Mouse (Mus musculus): ENCODE results near the gene Fbxl14. TPM values are rescaled to one million over a fixed set of nuclear protein-coding genes. Genes with fewer than 3 reads are reported as not detected.

Fbxl14 gene
- polyA plus RNA-seq, 1 experiment, result 21.5 TPM

- H3K27ac ChIP-seq (ENCODE audit: insufficient read depth, low read length), result no peak overlapping the region
- TF ChIP-seq POLR2A (IDR thresholded peaks at IDR 0.05; ENCODE audit: low read depth, low read length) (no peak), CTCF (IDR thresholded peaks at IDR 0.05; ENCODE audit: borderline replicate concordance, insufficient read depth, low read length) (no peak)
- H3K4me3 ChIP-seq (ENCODE audit: insufficient read depth, low read length), result no peak overlapping the region
- no peaks in the 10 kb centered on the region; the same call in 1 of the 2 replicates for H3K4me1 ChIP-seq (ENCODE audit: control insufficient read depth, insufficient read depth, low read length)
Measured at GRCm38 (mm10) chr6:119466921-119467784, 12.3 kb upstream of the Fbxl14 start.

DNA sequence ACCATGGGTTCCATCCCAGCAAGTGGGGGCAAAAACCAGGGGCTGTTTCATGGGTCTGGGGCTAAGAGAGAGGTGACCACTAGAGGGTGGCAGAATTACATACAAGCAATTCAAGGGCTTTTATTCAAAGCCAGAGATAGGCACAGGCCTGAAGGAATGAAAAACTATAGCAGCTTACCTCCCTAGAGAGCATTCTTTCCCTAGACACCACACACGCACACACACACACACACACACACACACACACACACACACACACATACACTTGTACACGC lies 11.7 kb upstream of the Fbxl14 start:
- H3K4me1 ChIP-seq (ENCODE audit: control insufficient read depth, insufficient read depth, low read length), result no peaks in the 10 kb centered on the region; the same call in 1 of the 2 replicates
- no peak overlapping the region for H3K27ac ChIP-seq (ENCODE audit: insufficient read depth, low read length)
- no peak overlapping the region for H3K4me3 ChIP-seq (ENCODE audit: insufficient read depth, low read length)
- TF ChIP-seq CTCF (IDR thresholded peaks at IDR 0.05; ENCODE audit: borderline replicate concordance, insufficient read depth, low read length), result no peak
- TF ChIP-seq POLR2A (IDR thresholded peaks at IDR 0.05; ENCODE audit: low read depth, low read length), result no peak

DNA sequence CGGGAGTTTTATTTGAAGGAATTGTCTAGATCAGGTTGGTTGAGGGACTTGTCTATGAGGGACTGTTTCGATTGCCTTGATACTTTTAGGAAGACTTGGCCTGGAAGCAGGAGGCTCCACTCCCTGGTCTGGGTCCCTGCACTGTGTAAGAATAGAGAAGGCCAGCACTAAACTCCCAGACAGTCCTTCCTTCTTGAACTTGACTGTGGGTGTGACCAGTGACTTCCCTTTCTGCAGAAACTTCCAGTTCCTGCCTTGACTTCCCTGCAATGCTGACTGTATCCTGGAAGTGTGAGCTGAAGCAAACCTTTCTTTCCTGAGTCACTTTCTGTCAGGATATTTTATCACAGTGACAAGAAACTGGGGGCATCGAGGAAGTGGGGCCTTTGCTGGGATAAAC lies 8.7 kb upstream of the Fbxl14 start:
- H3K27ac ChIP-seq (ENCODE audit: insufficient read depth, low read length), result no peak overlapping the region
- TF ChIP-seq POLR2A (IDR thresholded peaks at IDR 0.05; ENCODE audit: low read depth, low read length) (no peak), CTCF (IDR thresholded peaks at IDR 0.05; ENCODE audit: borderline replicate concordance, insufficient read depth, low read length) (no peak)

DNA sequence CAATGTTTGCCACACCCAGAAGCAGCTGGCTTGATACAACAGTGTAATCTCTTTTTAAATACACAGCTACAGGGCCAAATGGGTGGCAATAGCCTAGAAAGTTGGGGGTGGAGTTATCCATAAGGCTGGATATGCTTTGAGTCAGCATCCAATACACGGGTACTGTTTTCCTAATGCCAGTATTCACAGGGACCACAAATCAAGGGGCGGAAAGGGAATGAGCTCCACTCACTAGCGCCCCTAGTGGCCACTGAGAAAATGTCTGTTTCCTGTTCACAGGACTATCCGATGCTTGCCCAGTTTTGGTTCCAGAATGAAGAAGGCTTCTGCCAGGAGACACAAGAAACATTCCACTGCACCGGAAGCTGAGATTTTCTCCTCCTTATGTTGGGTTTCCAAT lies 7.3 kb upstream of the Fbxl14 start:
- no peak overlapping the region for H3K27ac ChIP-seq (ENCODE audit: insufficient read depth, low read length)
- H3K4me3 ChIP-seq (ENCODE audit: insufficient read depth, low read length), result no peak overlapping the region
- TF ChIP-seq POLR2A (IDR thresholded peaks at IDR 0.05; ENCODE audit: low read depth, low read length), result no peak
- TF ChIP-seq CTCF (IDR thresholded peaks at IDR 0.05; ENCODE audit: borderline replicate concordance, insufficient read depth, low read length), result 0 out of 2 replicates have a peak, but pooled peaks have one; percentile 29
- H3K4me1 ChIP-seq (ENCODE audit: control insufficient read depth, insufficient read depth, low read length), result no peaks in the 10 kb centered on the region; the same call in 1 of the 2 replicates

More for the DNA sequence above, 8.7 kb upstream of the Fbxl14 start:
- H3K4me1 ChIP-seq (ENCODE audit: control insufficient read depth, insufficient read depth, low read length), result no peaks in the 10 kb centered on the region; the same call in 1 of the 2 replicates
- no peak overlapping the region for H3K4me3 ChIP-seq (ENCODE audit: insufficient read depth, low read length)

DNA sequence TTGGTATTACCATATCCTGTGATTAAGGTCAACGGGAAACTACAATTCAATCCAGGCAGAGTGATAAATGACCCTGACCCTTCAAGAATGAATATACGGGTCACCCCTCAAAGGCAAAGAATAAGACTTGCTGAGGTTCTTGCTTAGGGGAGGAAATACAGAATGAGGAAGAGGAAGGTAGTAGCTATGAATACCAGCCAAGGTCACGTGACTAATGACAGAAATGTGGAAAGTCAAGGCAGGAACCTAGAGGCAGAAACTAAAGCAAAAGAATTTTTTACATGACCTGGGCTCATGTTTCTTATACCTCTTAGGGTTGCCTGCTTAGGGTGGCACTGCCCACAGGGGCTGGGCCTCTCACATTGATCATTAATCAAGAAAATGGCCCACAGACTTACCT lies 6.8 kb upstream of the Fbxl14 start:
- H3K4me1 ChIP-seq (ENCODE audit: control insufficient read depth, insufficient read depth, low read length), result peaks cover 4% of the 10 kb centered on the region; the same call in 1 of the 2 replicates
- H3K4me3 ChIP-seq (ENCODE audit: insufficient read depth, low read length), result no peak overlapping the region
- no peak for TF ChIP-seq CTCF (IDR thresholded peaks at IDR 0.05; ENCODE audit: borderline replicate concordance, insufficient read depth, low read length)
- TF ChIP-seq POLR2A (IDR thresholded peaks at IDR 0.05; ENCODE audit: low read depth, low read length), result no peak
- H3K27ac ChIP-seq (ENCODE audit: insufficient read depth, low read length), result no peak overlapping the region

DNA sequence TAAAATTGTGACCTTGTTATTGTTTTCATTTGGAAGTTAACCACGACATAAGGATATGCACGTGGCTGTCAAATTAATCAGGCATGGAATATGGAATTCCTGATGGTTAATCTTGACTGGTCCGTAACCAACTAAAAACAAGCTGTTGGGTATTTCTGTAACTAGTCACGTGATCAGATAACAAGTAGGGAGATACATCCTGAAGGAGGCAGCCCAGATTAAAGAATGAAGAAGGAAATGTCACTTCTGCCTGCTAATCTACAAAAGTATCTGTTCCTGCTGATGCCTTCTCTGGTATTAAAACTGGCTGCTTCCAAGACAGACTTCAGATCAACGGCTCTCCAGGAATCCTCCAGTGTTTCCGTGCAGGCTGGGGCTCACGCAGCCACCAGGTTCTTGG lies 6.0 kb upstream of the Fbxl14 start:
- TF ChIP-seq POLR2A (IDR thresholded peaks at IDR 0.05; ENCODE audit: low read depth, low read length) (no peak), CTCF (IDR thresholded peaks at IDR 0.05; ENCODE audit: borderline replicate concordance, insufficient read depth, low read length) (no peak)

GRCm38 (mm10) chr6:119473992-119474391 lies 5.5 kb upstream of the Fbxl14 start:
- TF ChIP-seq CTCF (IDR thresholded peaks at IDR 0.05; ENCODE audit: borderline replicate concordance, insufficient read depth, low read length) (no peak), POLR2A (IDR thresholded peaks at IDR 0.05; ENCODE audit: low read depth, low read length) (no peak)
- H3K4me3 ChIP-seq (ENCODE audit: insufficient read depth, low read length), result no peak overlapping the region
- peaks cover 7% of the 10 kb centered on the region for H3K4me1 ChIP-seq (ENCODE audit: control insufficient read depth, insufficient read depth, low read length)
- H3K27ac ChIP-seq (ENCODE audit: insufficient read depth, low read length), result no peak overlapping the region

More for the DNA sequence above, 6.0 kb upstream of the Fbxl14 start:
- Histone ChIP-seq H3K4me1 (ENCODE audit: control insufficient read depth, insufficient read depth, low read length) (peaks cover 7% of the 10 kb centered on the region), H3K27ac (ENCODE audit: insufficient read depth, low read length) (no peak overlapping the region), H3K4me3 (ENCODE audit: insufficient read depth, low read length) (no peak overlapping the region)

DNA sequence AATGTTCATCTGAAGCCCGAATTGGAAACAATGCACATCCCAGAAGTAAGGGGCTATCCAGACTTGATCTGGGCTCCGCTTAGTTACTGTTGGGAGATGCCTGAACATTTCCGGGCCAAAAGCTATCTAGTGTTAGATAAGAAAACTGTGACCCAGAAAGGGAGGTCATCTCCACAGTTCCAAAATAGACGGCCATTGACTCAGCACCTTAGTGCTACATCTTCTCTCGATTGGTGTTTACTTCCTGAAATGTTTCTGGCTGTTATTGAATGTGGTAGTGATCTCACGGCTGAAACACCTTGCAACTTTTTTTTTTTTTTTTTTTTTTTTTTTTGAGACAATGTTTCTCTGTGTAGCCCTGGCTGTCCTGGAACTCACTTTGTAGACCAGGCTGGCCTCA lies 3.5 kb upstream of the Fbxl14 start:
- Histone ChIP-seq H3K4me3 (ENCODE audit: insufficient read depth, low read length) (no peak overlapping the region), H3K27ac (ENCODE audit: insufficient read depth, low read length) (no peak overlapping the region), H3K4me1 (ENCODE audit: control insufficient read depth, insufficient read depth, low read length) (peaks cover 7% of the 10 kb centered on the region)
- TF ChIP-seq POLR2A (IDR thresholded peaks at IDR 0.05; ENCODE audit: low read depth, low read length) (no peak), CTCF (IDR thresholded peaks at IDR 0.05; ENCODE audit: borderline replicate concordance, insufficient read depth, low read length) (no peak)

- Histone ChIP-seq H3K4me1 (ENCODE audit: control insufficient read depth, insufficient read depth, low read length) (peaks cover 7% of the 10 kb centered on the region), H3K4me3 (ENCODE audit: insufficient read depth, low read length) (no peak overlapping the region), H3K27ac (ENCODE audit: insufficient read depth, low read length) (peak overlapping the region; percentile 51)
- TF ChIP-seq POLR2A (IDR thresholded peaks at IDR 0.05; ENCODE audit: low read depth, low read length) (no peak), CTCF (IDR thresholded peaks at IDR 0.05; ENCODE audit: borderline replicate concordance, insufficient read depth, low read length) (no peak)
Measured at GRCm38 (mm10) chr6:119477686-119478310, 1.7 kb upstream of the Fbxl14 start.
